Mouse (Mus musculus) forebrain, embryonic 10.5 days (tissue): ENCODE measurements around the gene Tmem44. TPM values are rescaled to one million over a fixed set of nuclear protein-coding genes. Genes with fewer than 3 reads are reported as not detected.
A peak's percentile ranks its signal among the peaks of the same experiment; 100 is the strongest.

Experiments used
- DNase-seq: peaks from one replicate; pipeline ENCODE4 v3.0.0-alpha.2; 2017; ENCODE audit warnings: low spot score; ENCODE audit errors: extremely low spot score
- H3K27ac ChIP-seq: fragments of 300-500 bp; sonication (generic); 2 replicates; pipeline ENCODE4 v1.5.1; 2016; ENCODE audit warnings: mild to moderate bottlenecking
- H3K27me3 ChIP-seq: fragments of 300-500 bp; sonication (generic); 2 replicates; pipeline ENCODE4 v1.6.1; 2016; ENCODE audit warnings: mild to moderate bottlenecking; ENCODE audit not compliant: poor library complexity, severe bottlenecking
- H3K36me3 ChIP-seq: fragments of 300-500 bp; sonication (generic); replicated peaks from 2 replicates; pipeline ENCODE4 v1.6.1; 2016; ENCODE audit warnings: mild to moderate bottlenecking, moderate library complexity
- H3K4me1 ChIP-seq: fragments of 300-500 bp; sonication (generic); 2 replicates; pipeline ENCODE4 v1.6.1; 2016
- H3K4me3 ChIP-seq: fragments of 300-500 bp; sonication (generic); 2 replicates; pipeline ENCODE4 v1.5.1; 2016; ENCODE audit warnings: mild to moderate bottlenecking, moderate library complexity
- H3K9me3 ChIP-seq: fragments of 300-500 bp; sonication (generic); 2 replicates; pipeline ENCODE4 v1.6.1; 2016; ENCODE audit warnings: mild to moderate bottlenecking, moderate library complexity
- WGBS: fragments of 180-500 bp; shearing (Covaris S2); methylation state at CpG from one replicate; pipeline ENCODE4 v1.1.7; 2016; 5-methylcytosine and 5-hydroxymethylcytosine counted together
- polyA plus RNA-seq: library from polyadenylated mRNA; unstranded; fragments of >200 nt; fragmentation: Nextera tagmentation; extraction: Ambion mirVana; gene quantifications from 2 replicates; pipeline ENCODE4 v1.2.1, GENCODE M21; 2016

Tmem44 gene
- polyA plus RNA-seq, 1 experiment from 2014 or later = 19.9 TPM

GRCm38 (mm10) chr16:30510504-30511451 is 39.9 kb downstream of the Tmem44 start:
- Histone ChIP-seq H3K4me3 (peak overlapping the region; percentile 68), H3K9me3 (no peaks in the 10 kb centered on the region; the same call in 1 of the 2 replicates), H3K4me1 (peaks cover 28% of the 10 kb centered on the region), H3K36me3 (peaks cover 15% of the 10 kb centered on the region; the same call in 1 of the 2 replicates), H3K27me3 (0 out of 2 replicates have a peak, but pooled peaks cover 3% of the 10 kb centered on the region), H3K27ac (peak overlapping the region; percentile 95)
- WGBS = 7% methylated on average over 44 of the region's 44 CpGs
- peak; percentile 88 for DNase-seq

- 56% methylated on average over 9 of the region's 9 CpGs for WGBS
- no peak for DNase-seq
- H3K4me3 ChIP-seq = peak overlapping the region; percentile 68
- peaks cover 8% of the 10 kb centered on the region; the same call in 1 of the 2 replicates for H3K36me3 ChIP-seq
- H3K27ac ChIP-seq = peak overlapping the region; percentile 95
- H3K4me1 ChIP-seq = peaks cover 28% of the 10 kb centered on the region
- H3K27me3 ChIP-seq = 0 out of 2 replicates have a peak, but pooled peaks cover 3% of the 10 kb centered on the region
- no peaks in the 10 kb centered on the region; the same call in 1 of the 2 replicates for H3K9me3 ChIP-seq
Measured at GRCm38 (mm10) chr16:30510091-30510490, 40.6 kb downstream of the Tmem44 start.

DNA sequence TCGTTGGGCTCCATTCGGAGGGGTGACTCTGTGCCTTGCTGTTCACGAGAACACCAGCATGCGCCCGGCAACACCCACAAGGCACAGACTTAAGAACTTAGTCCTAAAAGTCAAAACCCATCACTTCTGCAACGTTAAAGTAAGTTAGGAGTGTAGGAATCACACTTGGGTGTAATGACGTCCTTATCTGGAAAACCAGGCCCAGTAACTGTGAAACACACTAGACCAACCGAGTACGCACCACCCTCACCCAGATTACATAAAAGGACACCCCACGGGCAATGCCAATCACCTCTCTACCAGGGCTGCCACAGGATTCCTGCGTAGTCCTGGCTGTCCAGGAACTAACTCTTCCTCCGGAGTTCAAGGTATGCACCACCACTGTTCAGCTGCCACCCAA is 41.3 kb downstream of the Tmem44 start:
- H3K27me3 ChIP-seq = peaks cover 8% of the 10 kb centered on the region; the same call in 1 of the 2 replicates
- WGBS = 94% methylated on average over 12 of the region's 12 CpGs
- no peak for DNase-seq

DNA sequence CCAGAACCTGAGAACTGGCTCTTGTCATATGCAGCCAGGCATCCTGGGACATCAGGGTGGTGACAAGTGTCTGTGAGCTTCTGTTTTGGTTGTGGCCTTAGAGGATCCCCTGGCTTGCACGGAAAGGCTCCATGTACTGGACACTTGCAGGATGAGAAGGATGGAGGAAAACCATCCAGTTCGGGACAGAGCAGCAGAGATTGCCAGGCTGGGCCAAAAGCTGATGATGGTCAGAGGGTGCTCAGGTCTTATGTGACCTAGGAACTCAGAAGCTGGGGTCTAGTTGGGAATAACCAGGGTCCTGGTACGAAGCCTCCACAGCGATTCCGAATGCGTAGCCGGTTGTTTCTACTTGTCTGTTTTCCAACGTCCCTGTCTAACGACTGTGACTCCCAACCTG is 41.9 kb downstream of the Tmem44 start:
- no peaks in the 10 kb centered on the region for H3K9me3 ChIP-seq
- peaks cover 3% of the 10 kb centered on the region; the same call in 1 of the 2 replicates for H3K36me3 ChIP-seq
- DNase-seq = no peak
- no peak overlapping the region for H3K27ac ChIP-seq
- 88% methylated on average over 9 of the region's 9 CpGs for WGBS
- H3K4me1 ChIP-seq = peaks cover 28% of the 10 kb centered on the region
- H3K27me3 ChIP-seq = peaks cover 11% of the 10 kb centered on the region
- no peak overlapping the region for H3K4me3 ChIP-seq

More for the DNA sequence above, 41.3 kb downstream of the Tmem44 start:
- Histone ChIP-seq H3K4me3 (no peak overlapping the region), H3K4me1 (peaks cover 28% of the 10 kb centered on the region), H3K36me3 (peaks cover 7% of the 10 kb centered on the region; the same call in 1 of the 2 replicates), H3K9me3 (no peaks in the 10 kb centered on the region), H3K27ac (no peak overlapping the region)

DNA sequence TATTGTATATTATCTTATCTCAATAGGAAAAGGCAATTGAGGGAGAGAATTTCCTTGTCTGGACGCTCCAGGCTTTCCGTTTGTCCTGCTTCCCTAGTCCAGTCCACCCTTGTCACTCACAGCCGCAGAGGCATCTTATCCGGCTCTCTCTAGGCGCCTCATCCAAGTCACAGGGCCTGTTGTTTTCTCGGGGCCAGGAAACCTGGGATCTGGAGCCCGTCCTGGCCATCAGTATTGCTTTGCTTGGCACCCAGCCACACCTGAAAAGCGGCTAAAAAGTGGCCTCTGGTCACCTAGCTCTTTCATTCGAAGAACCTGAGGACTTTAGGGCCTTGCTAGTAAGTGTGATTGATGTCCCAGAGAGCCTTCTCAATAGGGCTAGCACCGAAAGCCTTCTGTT is 43.5 kb downstream of the Tmem44 start:
- no peak overlapping the region for H3K4me3 ChIP-seq
- no peak for DNase-seq
- no peak overlapping the region for H3K27ac ChIP-seq
- no peaks in the 10 kb centered on the region for H3K36me3 ChIP-seq
- no peaks in the 10 kb centered on the region for H3K9me3 ChIP-seq
- peaks cover 27% of the 10 kb centered on the region for H3K27me3 ChIP-seq
- H3K4me1 ChIP-seq = peaks cover 26% of the 10 kb centered on the region
- WGBS = 76% methylated on average over 10 of the region's 10 CpGs

DNA sequence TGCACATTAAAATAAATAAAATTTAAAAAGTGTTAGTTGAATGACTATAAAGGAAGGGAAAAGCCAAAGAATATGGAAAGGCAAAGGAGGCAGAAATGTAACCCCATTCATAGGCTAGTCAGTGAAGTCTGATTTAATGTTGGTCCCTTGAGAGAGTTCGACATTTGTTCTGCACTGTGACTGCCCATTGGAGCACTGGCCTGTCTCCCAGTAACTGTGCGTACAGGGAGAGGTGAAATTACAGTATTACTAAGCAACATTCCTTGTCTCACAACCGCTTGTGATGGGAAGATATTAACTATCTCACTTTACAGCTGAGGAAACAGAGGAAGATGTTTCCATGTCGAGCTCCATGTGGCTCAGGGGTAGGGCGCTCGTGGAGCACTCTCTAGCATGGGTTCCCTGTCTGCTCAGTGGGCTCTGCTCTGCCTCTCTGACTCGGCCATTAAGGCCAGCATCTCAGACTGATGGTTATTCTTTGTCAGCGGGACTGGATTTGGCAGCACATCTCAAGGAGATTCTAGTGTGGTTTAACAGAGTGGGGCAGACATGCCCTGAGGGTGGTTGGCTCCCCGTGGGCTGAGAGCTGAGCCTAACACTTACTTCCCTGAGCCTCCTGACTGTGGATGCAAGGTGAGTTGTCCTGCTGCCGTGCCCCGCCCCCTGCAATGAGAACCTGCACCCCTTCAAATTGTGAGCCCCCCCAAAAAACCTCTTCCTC is 45.2 kb downstream of the Tmem44 start:
- H3K9me3 ChIP-seq = no peaks in the 10 kb centered on the region
- no peaks in the 10 kb centered on the region for H3K36me3 ChIP-seq
- no peak overlapping the region for H3K4me3 ChIP-seq
- H3K27ac ChIP-seq = no peak overlapping the region
- peaks cover 20% of the 10 kb centered on the region for H3K4me1 ChIP-seq
- 79% methylated on average over 11 of the region's 11 CpGs for WGBS
- peaks cover 34% of the 10 kb centered on the region for H3K27me3 ChIP-seq
- no peak for DNase-seq

- 87% methylated on average over 4 of the region's 4 CpGs for whole genome bisulfite sequencing
- Histone ChIP-seq H3K4me1 (peaks cover 18% of the 10 kb centered on the region), H3K27me3 (peaks cover 34% of the 10 kb centered on the region), H3K36me3 (no peaks in the 10 kb centered on the region), H3K9me3 (no peaks in the 10 kb centered on the region), H3K4me3 (no peak overlapping the region), H3K27ac (no peak overlapping the region)
- DNase-seq = no peak
Measured at GRCm38 (mm10) chr16:30504856-30505255, 45.8 kb downstream of the Tmem44 start.

- H3K27ac ChIP-seq = no peak overlapping the region
Measured at GRCm38 (mm10) chr16:30503958-30504357, 46.7 kb downstream of the Tmem44 start.

GRCm38 (mm10) chr16:30502221-30502891 is 48.3 kb downstream of the Tmem44 start:
- peaks cover 31% of the 10 kb centered on the region for H3K4me1 ChIP-seq
- H3K36me3 ChIP-seq = no peaks in the 10 kb centered on the region
- no peak for DNase-seq
- H3K27me3 ChIP-seq = peaks cover 31% of the 10 kb centered on the region
- H3K4me3 ChIP-seq = peak overlapping the region; percentile 16; the same call in 1 of the 2 replicates
- no peaks in the 10 kb centered on the region for H3K9me3 ChIP-seq
- H3K27ac ChIP-seq = 0 out of 2 replicates have a peak overlapping the region, but pooled peaks have one; percentile 30
- WGBS = 55% methylated on average over 25 of the region's 25 CpGs

More at GRCm38 (mm10) chr16:30503958-30504357, 46.7 kb downstream of the Tmem44 start:
- Histone ChIP-seq H3K4me1 (peaks cover 27% of the 10 kb centered on the region), H3K36me3 (no peaks in the 10 kb centered on the region), H3K4me3 (no peak overlapping the region), H3K27me3 (peaks cover 33% of the 10 kb centered on the region), H3K9me3 (no peaks in the 10 kb centered on the region)
- WGBS = 15% methylated on average over 15 of the region's 15 CpGs
- peak; percentile 58 for DNase-seq

GRCm38 (mm10) chr16:30501621-30502020 is 49.0 kb downstream of the Tmem44 start:
- no peak overlapping the region for H3K27ac ChIP-seq
- H3K36me3 ChIP-seq = no peaks in the 10 kb centered on the region
- DNase-seq = no peak
- H3K9me3 ChIP-seq = no peaks in the 10 kb centered on the region
- H3K4me1 ChIP-seq = peaks cover 31% of the 10 kb centered on the region
- no peak overlapping the region for H3K4me3 ChIP-seq
- peaks cover 31% of the 10 kb centered on the region for H3K27me3 ChIP-seq
- 72% methylated on average over 5 of the region's 5 CpGs for WGBS

- Histone ChIP-seq H3K36me3 (no peaks in the 10 kb centered on the region), H3K9me3 (no peaks in the 10 kb centered on the region), H3K4me3 (no peak overlapping the region), H3K27ac (no peak overlapping the region), H3K4me1 (peaks cover 31% of the 10 kb centered on the region), H3K27me3 (peaks cover 31% of the 10 kb centered on the region)
- WGBS = 87% methylated on average over 7 of the region's 7 CpGs
- no peak for DNase-seq
Measured at GRCm38 (mm10) chr16:30500223-30500622, 50.4 kb downstream of the Tmem44 start.
